In genomic region chr4:49664850-49665249, GRCm38 (mm10) we compare ENCODE assay signal across 28 mouse cellular contexts. TPM values are rescaled to one million over a fixed set of nuclear protein-coding genes. Genes with fewer than 3 reads are reported as not detected.
"Had no signal": no experiment of that assay in that cellular context is flagged by ENCODE, and none has a peak within 500 bp of the region (broad histone marks: within the 10 kb centered on the region; RNA-seq: fewer than 3 reads in every experiment).

No protein-coding gene starts in this region.

- H3K4me2 ChIP-seq: kidney, embryonic 15.5 days; limb, embryonic 12.5 days; limb, embryonic 15.5 days; liver, embryonic 12.5 days; liver, embryonic 15.5 days; lung, embryonic 15.5 days; midbrain, embryonic 13.5 days; neural tube, embryonic 13.5 days had no signal

- H3K9ac ChIP-seq: kidney, embryonic 15.5 days; limb, embryonic 12.5 days; limb, embryonic 15.5 days; liver, embryonic 12.5 days; liver, embryonic 15.5 days; lung, embryonic 15.5 days; midbrain, embryonic 13.5 days; neural tube, embryonic 13.5 days had no signal

- H3K4me3 ChIP-seq: kidney, embryonic 15.5 days; limb, embryonic 12.5 days; limb, embryonic 15.5 days; liver, embryonic 12.5 days; liver, embryonic 15.5 days; lung, embryonic 15.5 days; megakaryocyte, embryonic 14.5 days; midbrain, embryonic 10.5 days; midbrain, embryonic 13.5 days; myocyte; neural tube, embryonic 13.5 days had no signal

- ATAC-seq: intestine, postnatal 0 days; liver, embryonic 12.5 days; midbrain, embryonic 13.5 days; midbrain, embryonic 16.5 days had no signal

- H3K4me1 ChIP-seq: kidney, embryonic 15.5 days; limb, embryonic 15.5 days; liver, embryonic 12.5 days; liver, embryonic 15.5 days; lung, embryonic 15.5 days; megakaryocyte, embryonic 14.5 days; midbrain, embryonic 10.5 days; midbrain, embryonic 13.5 days; neural tube, embryonic 13.5 days had no signal

- H3K27ac ChIP-seq: kidney, embryonic 15.5 days; limb, embryonic 12.5 days; limb, embryonic 15.5 days; liver, embryonic 12.5 days; liver, embryonic 15.5 days; lung, embryonic 15.5 days; midbrain, embryonic 10.5 days; midbrain, embryonic 13.5 days; neural tube, embryonic 13.5 days had no signal

- H3K27me3 ChIP-seq: kidney, embryonic 15.5 days; limb, embryonic 12.5 days; limb, embryonic 15.5 days; liver, embryonic 12.5 days; liver, embryonic 15.5 days; lung, embryonic 15.5 days; megakaryocyte, embryonic 14.5 days; midbrain, embryonic 13.5 days; neural tube, embryonic 13.5 days had no signal

- DNase-seq: kidney, adult 2 months; kidney, postnatal 10 days; kidney, postnatal 36 days; layer of hippocampus, adult 9-11 months; lung, adult 18-20 months; lung, postnatal 10 days; lung, postnatal 36 days; retina, postnatal 1 day; right cerebral cortex, postnatal 14 days; thymus, postnatal 25 days had no signal

- H3K9me3 ChIP-seq: kidney, embryonic 15.5 days; limb, embryonic 12.5 days; limb, embryonic 15.5 days; liver, embryonic 12.5 days; liver, embryonic 15.5 days; lung, embryonic 15.5 days; megakaryocyte, embryonic 14.5 days; midbrain, embryonic 10.5 days; midbrain, embryonic 13.5 days; neural tube, embryonic 13.5 days had no signal

RNA-seq across cellular contexts. Expression of gene Ppp3r2, which starts 17.0 kb away (rescaled TPM):
- total RNA-seq: monocyte, adult 5-6 weeks; neutrophil, adult 5-6 weeks had no signal
- polyA plus RNA-seq: intestine, postnatal 0 days; liver, embryonic 12.5 days; liver, embryonic 15.5 days; lung, embryonic 15.5 days; midbrain, embryonic 10.5 days; myocyte; small intestine, adult 2 months; spleen, adult 2 months; thymus, postnatal 0 days had no signal
